Mouse (Mus musculus) heart, adult 11 months (tissue): ENCODE measurements around the gene Gm10577.

Experiments used
- DNase-seq: peaks from one replicate; pipeline ENCODE4 v3.0.0; 2022

Gene Gm10577

DNA sequence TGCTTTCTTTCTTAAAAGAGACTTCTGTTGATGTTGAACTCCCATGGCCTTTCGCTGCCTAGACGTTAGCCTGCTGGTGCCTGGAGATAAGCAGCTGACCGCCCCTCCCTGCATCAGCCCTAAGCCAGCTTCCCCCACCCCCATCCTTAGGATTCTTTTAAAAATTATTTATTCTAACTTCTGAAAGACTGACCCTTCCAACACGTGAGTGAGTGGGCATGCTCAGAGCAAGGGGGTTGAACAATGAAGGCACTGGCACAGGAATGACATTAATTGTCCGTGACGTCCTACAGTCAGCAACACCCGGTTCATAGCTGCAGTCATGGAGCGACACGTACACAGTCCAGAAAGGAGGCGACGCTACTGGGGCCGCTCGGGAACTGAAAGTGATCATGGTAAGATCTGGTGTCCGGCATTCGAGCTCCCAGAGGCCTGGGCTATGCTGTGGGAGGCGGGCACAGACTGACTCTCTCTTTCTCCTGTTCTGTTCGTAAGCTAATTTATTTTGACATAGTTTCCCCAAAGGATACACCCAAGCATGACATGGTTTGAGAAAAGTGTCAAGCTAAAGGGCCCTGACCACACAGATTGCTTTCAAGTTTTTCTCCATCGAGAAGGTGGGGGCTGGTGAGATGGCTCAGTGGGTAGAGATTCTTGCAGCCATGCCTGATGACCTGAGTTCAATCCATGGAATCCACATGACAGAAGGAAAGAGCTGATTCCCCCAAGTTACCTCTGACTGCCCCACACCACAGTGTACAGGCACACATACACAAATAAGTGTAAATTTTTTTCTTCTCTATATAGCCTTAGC is 25.8 kb downstream of the Gm10577 start:
- peak; percentile 83 for DNase-seq

DNA sequence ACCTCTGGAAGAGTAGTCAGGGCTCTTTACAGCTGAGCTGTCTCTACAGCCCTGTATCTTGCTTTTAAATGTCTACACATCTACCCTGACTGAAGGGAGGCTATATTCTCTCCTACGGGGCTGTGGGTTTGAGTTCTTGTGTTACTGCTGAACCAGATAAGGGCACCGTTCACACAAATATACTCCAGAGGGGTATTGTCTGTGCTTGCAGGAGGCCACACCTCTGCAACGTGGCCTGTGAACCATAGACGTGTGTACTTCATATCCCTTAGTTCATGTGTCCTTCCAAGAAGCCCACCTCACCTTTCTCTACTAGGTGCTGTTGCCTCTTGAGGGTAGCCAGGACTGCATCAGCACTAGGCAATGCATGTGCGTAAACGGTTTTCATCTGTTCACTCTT is 28.4 kb downstream of the Gm10577 start:
- DNase-seq: peak; percentile 74

DNA sequence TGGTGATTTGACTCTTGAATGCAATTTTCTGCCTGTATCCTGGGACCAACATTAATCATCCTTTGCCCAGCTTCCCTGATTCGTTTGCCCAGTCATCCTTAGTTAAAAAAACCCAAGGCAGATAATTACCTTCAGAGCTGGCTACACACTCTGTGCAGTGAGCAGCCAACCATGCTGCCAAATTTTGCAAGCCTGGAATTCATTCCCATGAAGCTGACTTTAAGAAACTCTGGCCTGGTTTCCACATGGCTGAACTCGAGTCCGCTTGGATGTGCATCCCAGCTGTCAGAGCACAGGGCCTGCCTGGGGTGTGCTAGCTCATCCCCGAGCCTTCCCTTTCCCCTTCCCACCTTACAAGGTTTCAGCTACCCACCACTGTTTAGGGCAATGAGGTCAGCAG is 29.5 kb downstream of the Gm10577 start:
- peak; percentile 88 for DNase-seq

DNA sequence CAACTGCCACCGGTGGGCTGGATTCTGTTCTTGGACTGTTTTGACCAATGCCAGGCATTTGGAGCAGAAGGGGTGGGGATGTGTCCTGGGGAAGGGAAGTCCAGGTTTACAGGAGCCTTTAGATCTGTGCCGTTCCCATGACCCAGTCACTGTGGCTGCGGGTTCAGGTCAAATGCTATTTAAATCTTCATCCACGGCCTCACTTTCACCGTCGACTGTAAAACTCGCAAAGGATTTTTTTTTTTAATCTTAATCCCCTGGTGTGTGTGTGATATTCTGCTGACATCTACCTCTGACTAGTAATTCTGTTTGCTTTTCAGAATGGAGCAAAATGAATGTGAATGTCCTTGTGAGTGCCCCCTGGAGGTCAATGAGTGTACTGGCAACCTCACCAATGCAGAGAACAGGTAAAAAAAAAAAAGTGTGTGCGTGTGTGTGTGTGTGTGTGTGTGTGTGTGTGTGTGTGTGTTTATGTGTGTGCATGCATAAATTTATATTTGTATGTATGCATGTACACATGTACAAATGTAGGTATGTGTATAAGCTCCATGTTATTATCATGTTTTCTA is 32.2 kb downstream of the Gm10577 start:
- DNase-seq: peak; percentile 68

DNA sequence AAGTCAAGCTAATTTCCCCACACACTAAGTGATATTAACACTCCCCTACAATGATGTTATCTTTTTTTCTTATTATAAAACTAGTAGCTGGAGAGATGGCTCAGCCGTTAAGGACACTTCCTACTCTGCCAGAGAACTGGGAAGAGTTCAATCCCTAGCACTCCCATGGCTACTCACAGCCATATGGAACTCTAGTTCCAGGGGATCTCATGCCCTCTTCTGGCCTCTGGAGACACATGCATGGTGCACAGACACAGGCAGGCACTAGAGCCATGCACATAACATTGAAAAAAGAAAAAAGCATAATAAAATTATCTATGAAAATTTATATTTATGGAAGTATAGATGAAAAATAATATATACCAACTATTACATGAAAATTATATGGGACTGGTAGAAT is 33.3 kb downstream of the Gm10577 start:
- DNase-seq: peak; percentile 61

DNA sequence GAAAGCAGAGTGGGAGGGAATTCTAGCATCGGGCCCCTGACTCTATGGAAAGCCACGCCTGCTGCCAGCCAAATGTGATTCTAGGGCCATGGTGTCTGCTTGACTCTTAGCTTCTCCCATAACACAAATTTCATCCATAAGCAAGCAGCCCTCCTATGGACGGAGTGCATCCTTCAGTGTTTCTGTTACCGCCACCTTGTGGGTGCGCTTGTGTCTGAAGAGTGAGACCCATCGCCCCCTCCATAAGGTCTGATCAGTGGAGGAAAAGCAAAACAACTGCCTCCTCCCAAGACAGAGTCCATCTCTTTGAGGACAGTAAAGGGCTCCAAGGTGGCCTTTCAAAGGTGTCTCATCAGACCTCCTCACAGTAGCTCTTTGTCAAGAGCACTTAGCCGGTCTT is 43.0 kb downstream of the Gm10577 start:
- DNase-seq: no peak

DNA sequence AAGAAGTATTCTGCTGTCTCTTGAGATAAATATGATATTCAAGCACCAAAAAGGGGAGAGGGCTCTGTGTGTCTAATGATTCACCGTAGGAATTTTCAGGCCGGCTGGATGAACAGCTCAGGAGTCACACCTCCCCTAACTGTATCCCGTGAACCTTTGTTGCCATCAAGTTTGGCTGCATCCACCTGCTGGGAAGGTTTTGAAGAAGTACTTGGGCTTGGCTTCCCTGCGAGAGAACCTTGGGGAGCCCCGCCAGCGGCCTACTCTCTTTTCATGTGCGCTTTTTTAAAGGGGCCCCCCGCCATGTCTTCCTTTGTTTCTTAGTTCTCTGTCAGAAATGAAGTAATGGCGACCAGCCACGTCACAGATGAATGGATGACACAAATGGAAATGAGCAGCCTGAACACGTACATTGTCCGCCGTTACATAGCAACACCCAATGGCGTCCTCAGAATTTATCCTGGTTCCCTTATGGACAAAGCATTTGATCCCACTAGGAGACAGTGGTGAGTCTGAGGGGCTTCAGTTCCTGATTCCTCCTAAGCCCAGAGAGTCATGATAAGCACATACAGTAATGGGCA is 46.0 kb downstream of the Gm10577 start:
- no peak for DNase-seq

DNA sequence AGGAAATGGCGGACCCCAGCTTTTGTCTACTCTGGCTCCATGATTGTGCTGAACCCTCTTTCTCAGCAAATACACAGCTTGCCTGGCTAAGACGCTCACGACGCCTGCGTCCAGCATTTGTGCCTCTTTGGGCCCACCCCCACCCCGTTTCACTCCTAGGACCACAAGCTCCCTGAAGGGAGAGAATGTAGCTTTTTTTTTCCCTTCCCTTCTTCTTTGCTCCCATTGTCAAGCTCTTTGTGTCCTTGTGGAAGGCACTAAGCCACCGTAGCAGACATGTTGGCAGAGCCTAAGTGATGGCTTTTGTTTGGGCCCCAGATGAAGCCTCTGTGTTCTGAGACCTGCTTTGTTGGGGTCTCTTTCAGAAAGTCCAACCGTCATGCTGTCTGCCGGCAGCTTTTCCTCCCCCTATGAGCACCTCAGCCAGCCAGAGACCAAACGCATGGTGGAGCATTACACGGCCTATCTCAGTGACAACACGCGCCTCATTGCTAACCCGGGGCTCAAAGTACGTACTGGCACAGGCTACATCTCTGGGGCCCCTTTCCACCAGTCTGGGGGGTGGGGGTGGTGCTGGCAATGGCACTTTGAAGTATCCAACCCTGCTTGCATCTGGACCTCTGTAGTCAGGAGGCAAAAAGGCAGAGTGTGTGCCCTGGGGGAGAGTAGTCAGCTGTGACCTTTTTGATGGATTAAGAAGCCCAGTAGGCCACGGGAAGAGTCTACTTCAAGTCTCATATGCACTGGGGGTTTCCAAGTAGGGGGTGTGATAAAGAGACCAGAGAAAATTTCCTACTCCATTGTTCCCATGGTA is 46.6 kb downstream of the Gm10577 start:
- no peak for DNase-seq
